Mouse (Mus musculus): ENCODE data around the gene Ripor3. TPM values are rescaled to one million over a fixed set of nuclear protein-coding genes. Genes with fewer than 3 reads are reported as not detected.

Gene Ripor3
- total RNA-seq, 2 experiments from 2014 or later, result 0.52 to 0.64 TPM

- intact Hi-C loops (cut with DNase I), result no loop called here
- peak; percentile 84 for DNase-seq
These were observed 51.6 kb downstream of the Ripor3 start for GRCm38 (mm10) chr2:167958843-167959242.

- intact Hi-C loops (cut with DNase I), result no loop called here
- peak; percentile 70 for DNase-seq
These were observed 52.2 kb downstream of the Ripor3 start for GRCm38 (mm10) chr2:167958082-167958788.

- no peak for DNase-seq
- intact Hi-C loops (cut with DNase I), result no loop called here
These were observed 52.9 kb downstream of the Ripor3 start for GRCm38 (mm10) chr2:167957539-167957938.

GRCm38 (mm10) chr2:167954928-167955327 is 55.5 kb downstream of the Ripor3 start:
- no peak for DNase-seq
- intact Hi-C loops (cut with DNase I), result no loop called here

- no peak for DNase-seq
- intact Hi-C loops (cut with DNase I), result no loop called here
These were observed 56.6 kb downstream of the Ripor3 start for GRCm38 (mm10) chr2:167953819-167954218.

GRCm38 (mm10) chr2:167951301-167952211 is 58.9 kb downstream of the Ripor3 start:
- no peak for DNase-seq
- intact Hi-C loops (cut with DNase I), result no loop called here

GRCm38 (mm10) chr2:167950681-167951080 is 59.7 kb downstream of the Ripor3 start:
- intact Hi-C loops (cut with DNase I), result no loop called here
- DNase-seq, result no peak

- intact Hi-C loops (cut with DNase I), result no loop called here
These were observed 60.6 kb downstream of the Ripor3 start for GRCm38 (mm10) chr2:167949808-167950207.

GRCm38 (mm10) chr2:167949250-167949649 is 61.2 kb downstream of the Ripor3 start:
- intact Hi-C loops (cut with DNase I), result no loop called here
- DNase-seq, result no peak

More at GRCm38 (mm10) chr2:167949808-167950207, 60.6 kb downstream of the Ripor3 start:
- no peak for DNase-seq

GRCm38 (mm10) chr2:167948557-167948956 is 61.9 kb downstream of the Ripor3 start:
- no peak for DNase-seq
- intact Hi-C loops (cut with DNase I), result no loop called here

GRCm38 (mm10) chr2:167948047-167948446 is 62.4 kb downstream of the Ripor3 start:
- intact Hi-C loops (cut with DNase I), result no loop called here
- DNase-seq, result no peak

GRCm38 (mm10) chr2:167947251-167947650 is 63.2 kb downstream of the Ripor3 start:
- intact Hi-C loops (cut with DNase I), result no loop called here
- no peak for DNase-seq

GRCm38 (mm10) chr2:167945451-167945850 is 65.0 kb downstream of the Ripor3 start:
- peak; percentile 55 for DNase-seq
- intact Hi-C loops (cut with DNase I), result no loop called here

GRCm38 (mm10) chr2:167944193-167944592 is 66.2 kb downstream of the Ripor3 start:
- intact Hi-C loops (cut with DNase I), result no loop called here
- no peak for DNase-seq

- peak; percentile 48 for DNase-seq
These were observed 67.3 kb downstream of the Ripor3 start for GRCm38 (mm10) chr2:167942926-167943633.

GRCm38 (mm10) chr2:167942199-167942925 is 68.1 kb downstream of the Ripor3 start:
- intact Hi-C loops (cut with DNase I), result no loop called here
- peak; percentile 75 for DNase-seq

More at GRCm38 (mm10) chr2:167942926-167943633, 67.3 kb downstream of the Ripor3 start:
- intact Hi-C loops (cut with DNase I), result no loop called here

GRCm38 (mm10) chr2:167941745-167942176 is 68.7 kb downstream of the Ripor3 start:
- intact Hi-C loops (cut with DNase I), result no loop called here
- DNase-seq, result no peak

GRCm38 (mm10) chr2:167941320-167941719 is 69.1 kb downstream of the Ripor3 start:
- DNase-seq, result no peak
- intact Hi-C loops (cut with DNase I), result no loop called here

GRCm38 (mm10) chr2:167940636-167941035 is 69.8 kb downstream of the Ripor3 start:
- intact Hi-C loops (cut with DNase I), result no loop called here
- no peak for DNase-seq

All from left cerebral cortex, postnatal 4 days (tissue).